Mouse (Mus musculus) embryonic facial prominence, embryonic 11.5 days (tissue): ENCODE results near the gene Xpnpep2. TPM values are rescaled to one million over a fixed set of nuclear protein-coding genes. Genes with fewer than 3 reads are reported as not detected.
A peak's percentile ranks its signal among the peaks of the same experiment; 100 is the strongest.

Source experiments
- ATAC-seq: fragments of 200-750 bp; cut with Nextera tagmentation; replicated peaks from 2 replicates; pipeline ENCODE4 v1.8.0; 2017; ENCODE audit warnings: low read depth; ENCODE audit not compliant: insufficient number of reproducible peaks, low FRiP score, low TSS enrichment
- DNase-seq: peaks from one replicate; pipeline ENCODE4 v3.0.0-alpha.2; 2015; ENCODE audit warnings: low spot score
- H3K27ac ChIP-seq: fragments of 300-500 bp; sonication (generic); replicated peaks from 2 replicates; pipeline ENCODE4 v1.5.1; 2014; ENCODE audit warnings: mild to moderate bottlenecking, low read depth, low read length, control low read depth
- H3K27me3 ChIP-seq: fragments of 300-500 bp; sonication (generic); 2 replicates; pipeline ENCODE4 v1.6.1; 2014; ENCODE audit warnings: mild to moderate bottlenecking, low read length, moderate library complexity, mixed read lengths; ENCODE audit not compliant: control insufficient read depth, insufficient read depth
- H3K36me3 ChIP-seq: fragments of 300-500 bp; sonication (generic); replicated peaks from 2 replicates; pipeline ENCODE4 v1.6.1; 2014; ENCODE audit warnings: low read depth, mild to moderate bottlenecking, low read length, moderate library complexity, mixed read lengths; ENCODE audit not compliant: control insufficient read depth, insufficient read depth
- H3K4me1 ChIP-seq: fragments of 300-500 bp; sonication (generic); 2 replicates; pipeline ENCODE4 v1.6.1; 2014; ENCODE audit warnings: low read length, mixed read lengths; ENCODE audit not compliant: control insufficient read depth, insufficient read depth
- H3K4me2 ChIP-seq: fragments of 300-500 bp; sonication (generic); 2 replicates; pipeline ENCODE4 v1.6.1; 2014; ENCODE audit warnings: low read depth, mild to moderate bottlenecking, control low read depth, low read length, moderate library complexity
- H3K4me3 ChIP-seq: fragments of 300-500 bp; sonication (generic); 2 replicates; pipeline ENCODE4 v1.5.1; 2014; ENCODE audit warnings: low read depth, low read length, control low read depth
- H3K9ac ChIP-seq: fragments of 300-500 bp; sonication (generic); replicated peaks from 2 replicates; pipeline ENCODE4 v1.6.1; 2014; ENCODE audit warnings: mild to moderate bottlenecking, control low read depth, low read length
- H3K9me3 ChIP-seq: fragments of 300-500 bp; sonication (generic); replicated peaks from 2 replicates; pipeline ENCODE4 v1.6.1; 2016; ENCODE audit warnings: mild to moderate bottlenecking, low read length, inconsistent platforms, mixed read lengths; ENCODE audit not compliant: control insufficient read depth
- whole genome bisulfite sequencing: fragments of 180-500 bp; shearing (Covaris S2); extraction: QIAGEN DNeasy Blood & Tissue Kit; methylation state at CpG from one replicate; pipeline ENCODE4 v1.1.7; 2014; 5-methylcytosine and 5-hydroxymethylcytosine counted together
- polyA plus RNA-seq: library from polyadenylated mRNA; unstranded; fragments of >200 nt; fragmentation: Nextera tagmentation; extraction: Ambion mirVana; gene quantifications from 2 replicates; pipeline ENCODE4 v1.2.1, GENCODE M21; 2014

The Xpnpep2 gene
- polyA plus RNA-seq, 1 experiment from 2014 or later: 2.7 TPM

GRCm38 (mm10) chrX:48103256-48103655 lies 5.3 kb upstream of the Xpnpep2 start:
- WGBS: 84% methylated on average over 3 of the region's 3 CpGs
- Histone ChIP-seq H3K4me1 (no peaks in the 10 kb centered on the region), H3K9ac (no peak overlapping the region), H3K4me2 (no peak overlapping the region), H3K36me3 (no peaks in the 10 kb centered on the region), H3K27me3 (no peaks in the 10 kb centered on the region), H3K9me3 (no peaks in the 10 kb centered on the region), H3K4me3 (no peak overlapping the region), H3K27ac (no peak overlapping the region)
- ATAC-seq (no peak), DNase-seq (no peak)

GRCm38 (mm10) chrX:48104736-48105441 lies 3.6 kb upstream of the Xpnpep2 start:
- Histone ChIP-seq H3K4me3 (no peak overlapping the region), H3K36me3 (no peaks in the 10 kb centered on the region), H3K4me1 (no peaks in the 10 kb centered on the region), H3K9ac (no peak overlapping the region), H3K27ac (no peak overlapping the region), H3K4me2 (no peak overlapping the region), H3K27me3 (no peaks in the 10 kb centered on the region), H3K9me3 (no peaks in the 10 kb centered on the region)
- ATAC-seq: no peak
- DNase-seq: no peak
- WGBS: 85% methylated on average over 7 of the region's 7 CpGs

- no peak for DNase-seq
- WGBS: 89% methylated on average over 3 of the region's 3 CpGs
- H3K4me3 ChIP-seq: no peak overlapping the region
- H3K36me3 ChIP-seq: no peaks in the 10 kb centered on the region
- H3K27me3 ChIP-seq: no peaks in the 10 kb centered on the region
- H3K27ac ChIP-seq: no peak overlapping the region
- no peaks in the 10 kb centered on the region for H3K4me1 ChIP-seq
- no peak for ATAC-seq
- no peak overlapping the region for H3K9ac ChIP-seq
- no peak overlapping the region for H3K4me2 ChIP-seq
- H3K9me3 ChIP-seq: no peaks in the 10 kb centered on the region
Measured at GRCm38 (mm10) chrX:48106226-48106625, 2.3 kb upstream of the Xpnpep2 start.

GRCm38 (mm10) chrX:48109316-48109655 lies 761 bp downstream of the Xpnpep2 start:
- no peaks in the 10 kb centered on the region for H3K9me3 ChIP-seq
- H3K4me2 ChIP-seq: no peak overlapping the region
- no peaks in the 10 kb centered on the region for H3K36me3 ChIP-seq
- H3K4me3 ChIP-seq: no peak overlapping the region
- H3K4me1 ChIP-seq: no peaks in the 10 kb centered on the region
- no peak for ATAC-seq
- no peak for DNase-seq
- H3K9ac ChIP-seq: no peak overlapping the region
- 91% methylated on average over 3 of the region's 3 CpGs for WGBS
- H3K27ac ChIP-seq: no peak overlapping the region; the same call in 1 of the 2 replicates
- no peaks in the 10 kb centered on the region for H3K27me3 ChIP-seq

- no peak overlapping the region for H3K4me3 ChIP-seq
- no peaks in the 10 kb centered on the region for H3K9me3 ChIP-seq
- no peak for ATAC-seq
- DNase-seq: no peak
- H3K4me2 ChIP-seq: no peak overlapping the region
- H3K36me3 ChIP-seq: no peaks in the 10 kb centered on the region
- no peaks in the 10 kb centered on the region for H3K27me3 ChIP-seq
- H3K27ac ChIP-seq: no peak overlapping the region
- no peak overlapping the region for H3K9ac ChIP-seq
- no peaks in the 10 kb centered on the region for H3K4me1 ChIP-seq
Measured at GRCm38 (mm10) chrX:48119294-48119693, 10.8 kb downstream of the Xpnpep2 start.

GRCm38 (mm10) chrX:48124132-48125071 lies 15.9 kb downstream of the Xpnpep2 start:
- no peaks in the 10 kb centered on the region for H3K27me3 ChIP-seq
- H3K4me1 ChIP-seq: no peaks in the 10 kb centered on the region
- H3K4me2 ChIP-seq: no peak overlapping the region
- H3K27ac ChIP-seq: no peak overlapping the region
- H3K9me3 ChIP-seq: no peaks in the 10 kb centered on the region
- ATAC-seq (peak; percentile 29; the same call in 1 of the 2 replicates), DNase-seq (peak; percentile 66)
- 33% methylated on average over 17 of the region's 17 CpGs for WGBS
- H3K9ac ChIP-seq: no peak overlapping the region
- no peak overlapping the region for H3K4me3 ChIP-seq
- no peaks in the 10 kb centered on the region for H3K36me3 ChIP-seq

- no peak for ATAC-seq
- H3K27ac ChIP-seq: no peak overlapping the region
- H3K36me3 ChIP-seq: no peaks in the 10 kb centered on the region
- DNase-seq: no peak
- H3K9me3 ChIP-seq: no peaks in the 10 kb centered on the region
- H3K9ac ChIP-seq: no peak overlapping the region
- no peak overlapping the region for H3K4me2 ChIP-seq
- no peaks in the 10 kb centered on the region for H3K27me3 ChIP-seq
- WGBS: 66% methylated on average over 6 of the region's 6 CpGs
- no peaks in the 10 kb centered on the region for H3K4me1 ChIP-seq
- H3K4me3 ChIP-seq: no peak overlapping the region
Measured at GRCm38 (mm10) chrX:48126903-48127476, 18.5 kb downstream of the Xpnpep2 start.
